Mouse (Mus musculus) liver, adult 10 weeks (tissue): ENCODE results near the gene C1qtnf2. TPM values are rescaled to one million over a fixed set of nuclear protein-coding genes. Genes with fewer than 3 reads are reported as not detected.

ENCODE experiments used
- polyA plus RNA-seq: library from polyadenylated mRNA; stranded (reverse); fragments of 350-450 nt; fragmentation: Illumina TruSeq; extraction: RNeasy Lipid Tissue Mini Kit (QIAGEN cat#74804); gene quantifications from one replicate; pipeline ENCODE4 v1.2.3, GENCODE M21; 2014; ENCODE audit warnings: low read depth, low replicate concordance

Gene C1qtnf2
- not detected for polyA plus RNA-seq

GRCm38 (mm10) chr11:43474225-43474774, at the start of gene C1qtnf2:
Gene C1qtnf2 (plus strand): TSS chr11:43474276.

GRCm38 (mm10) chr11:43425824-43426413, 48.2 kb upstream of the C1qtnf2 start, which contains the start of gene Pttg1:
Gene Pttg1 (minus strand): TSS chr11:43426251.

GRCm38 (mm10) chr11:43433254-43434023, 40.6 kb upstream of the C1qtnf2 start, which contains the start of gene Slu7:
Gene Slu7 (plus strand): TSS chr11:43433744.

DNA sequence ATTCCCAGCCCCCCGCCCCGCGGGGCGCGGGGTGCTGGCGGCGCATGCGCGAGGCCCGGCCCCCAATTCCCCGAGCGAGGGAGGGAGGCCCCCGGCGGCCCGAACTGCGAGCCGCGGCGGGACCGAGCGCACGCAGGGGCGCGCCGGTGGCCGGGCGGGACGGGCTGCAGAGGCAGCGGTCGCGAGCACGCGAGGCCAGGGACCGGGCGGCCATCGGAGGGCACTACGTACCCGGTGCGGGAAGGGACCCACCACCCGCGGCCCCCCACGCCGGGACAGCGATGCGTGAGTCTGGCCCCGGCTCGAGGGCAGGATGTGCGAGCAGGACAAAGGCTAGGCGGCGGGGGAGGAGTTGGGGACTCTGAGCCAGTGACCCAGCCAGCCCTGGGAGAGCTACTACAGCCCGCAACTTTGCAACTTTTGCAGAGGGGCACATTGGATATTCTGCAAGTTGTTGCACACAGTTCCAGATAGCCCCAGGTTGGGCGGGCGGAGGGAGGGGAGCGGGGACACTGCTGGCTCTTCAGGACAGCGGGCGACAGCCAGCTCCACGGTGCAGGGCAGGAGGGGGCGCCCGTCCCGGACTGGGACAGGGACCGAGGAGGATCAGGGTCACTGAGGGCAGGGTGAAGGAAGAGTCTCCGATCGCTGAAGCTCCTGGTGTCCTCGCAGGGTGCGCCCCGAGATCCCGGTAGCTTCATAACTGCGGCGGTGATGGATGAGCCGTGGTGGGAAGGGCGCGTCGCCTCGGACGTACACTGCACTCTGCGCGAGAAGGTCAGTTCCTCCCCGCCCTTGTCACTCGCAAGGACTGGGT, 54.8 kb downstream of the C1qtnf2 start, which contains the start of gene Ccnjl:
Ccnjl (plus strand) TSS at position 102 of the 817 bp plus-strand sequence.

Other genes with a start within 250 kb of the C1qtnf2 start
- gene Pttg1, start 48.0 kb upstream of the C1qtnf2 start, polyA plus RNA-seq = 34.5 TPM
- 32.8 TPM for gene Slu7, start 40.5 kb upstream of the C1qtnf2 start, polyA plus RNA-seq
- gene Ccnjl, start 54.5 kb downstream of the C1qtnf2 start, polyA plus RNA-seq = 0.32 TPM
- gene 4933415A04Rik, start 112.8 kb downstream of the C1qtnf2 start, polyA plus RNA-seq = not detected
- not detected for gene Fabp6, start 127.3 kb downstream of the C1qtnf2 start, polyA plus RNA-seq
- 13.8 TPM for gene Pwwp2a, start 207.7 kb downstream of the C1qtnf2 start, polyA plus RNA-seq